Mouse (Mus musculus) G1E (cell line): ENCODE data around the gene Odf3b. TPM values are rescaled to one million over a fixed set of nuclear protein-coding genes. Genes with fewer than 3 reads are reported as not detected.

Source experiments
- ATAC-seq: 2 replicates; pipeline ENCODE4 v1.8.0; 2016; ENCODE audit warnings: mild to moderate bottlenecking; ENCODE audit not compliant: insufficient number of reproducible peaks, poor library complexity, low FRiP score, severe bottlenecking; ENCODE audit errors: extremely low read depth
- DNase-seq: peaks from one replicate; pipeline ENCODE4 v3.0.0; 2012; ENCODE audit warnings: low spot score
- H3K27me3 ChIP-seq: 2 replicates; pipeline ENCODE4 v1.6.1; 2012; ENCODE audit warnings: mild to moderate bottlenecking, low read length, inconsistent platforms; ENCODE audit not compliant: insufficient read depth
- H3K36me3 ChIP-seq: replicated peaks from 2 replicates; pipeline ENCODE3; 2012; ENCODE audit warnings: mild to moderate bottlenecking, inconsistent platforms
- H3K4me1 ChIP-seq: 2 replicates; pipeline ENCODE4 v1.6.1; 2012; ENCODE audit warnings: low read depth, low read length, inconsistent platforms, mixed read lengths; ENCODE audit not compliant: insufficient read depth
- H3K4me3 ChIP-seq: 2 replicates; pipeline ENCODE4 v1.5.1; 2012; ENCODE audit warnings: low read depth, mild to moderate bottlenecking, inconsistent platforms, low read length, moderate library complexity, mixed read lengths
- H3K9me3 ChIP-seq: replicated peaks from 2 replicates; pipeline ENCODE4 v1.6.1; 2012; ENCODE audit warnings: inconsistent platforms
- CTCF ChIP-seq: IDR thresholded peaks from 2 replicates; pipeline ENCODE4 v1.5.1; 2012; ENCODE audit warnings: low read depth, low read length, inconsistent platforms, mixed read lengths
- GATA1 ChIP-seq: IDR thresholded peaks from 2 replicates; pipeline ENCODE4 v1.6.1; 2012; ENCODE audit warnings: borderline replicate concordance, low read length, inconsistent platforms, mixed read lengths
- GATA2 ChIP-seq: IDR thresholded peaks from 2 replicates; pipeline ENCODE4 v1.6.1; 2012; ENCODE audit warnings: low read depth, low read length, inconsistent platforms, borderline replicate concordance
- POLR2AphosphoS5 ChIP-seq: IDR thresholded peaks from 2 replicates; pipeline ENCODE4 v1.6.1; 2012; ENCODE audit warnings: low read depth, low read length, inconsistent platforms; ENCODE audit not compliant: insufficient replicate concordance
- TAL1 ChIP-seq: conservative IDR thresholded peaks from 2 replicates; pipeline ENCODE4 v1.6.1; 2012; ENCODE audit warnings: low read depth, low read length, inconsistent platforms, mixed read lengths
- polyA plus RNA-seq: library from polyadenylated mRNA; stranded (reverse); fragments of >175 nt; gene quantifications from 2 replicates; pipeline ENCODE4 v1.2.3, GENCODE M21; 2012
- total RNA-seq, 2 experiments: library from RNA; stranded (forward) in 1 of 2; stranded (reverse) in 1 of 2; fragments of 200-1000 nt in 1 of 2; fragments of >200 nt in 1 of 2; fragmentation: Nextera tagmentation in 1 of 2; gene quantifications; 2 replicates each; pipeline ENCODE4 v1.2.3; 2014 to 2017

The Odf3b gene
- total and polyA plus RNA-seq, 3 experiments: not detected

GRCm38 (mm10) chr15:89398146-89398545 lies 19.1 kb upstream of the Odf3b start:
- no peaks in the 10 kb centered on the region for H3K9me3 ChIP-seq
- no peak overlapping the region for H3K4me3 ChIP-seq
- no peaks in the 10 kb centered on the region for H3K36me3 ChIP-seq
- H3K27me3 ChIP-seq: peaks cover 7% of the 10 kb centered on the region
- DNase-seq (no peak), ATAC-seq (no peak)
- peaks cover 4% of the 10 kb centered on the region for H3K4me1 ChIP-seq
- no peak for TF ChIP-seq TAL1

DNA sequence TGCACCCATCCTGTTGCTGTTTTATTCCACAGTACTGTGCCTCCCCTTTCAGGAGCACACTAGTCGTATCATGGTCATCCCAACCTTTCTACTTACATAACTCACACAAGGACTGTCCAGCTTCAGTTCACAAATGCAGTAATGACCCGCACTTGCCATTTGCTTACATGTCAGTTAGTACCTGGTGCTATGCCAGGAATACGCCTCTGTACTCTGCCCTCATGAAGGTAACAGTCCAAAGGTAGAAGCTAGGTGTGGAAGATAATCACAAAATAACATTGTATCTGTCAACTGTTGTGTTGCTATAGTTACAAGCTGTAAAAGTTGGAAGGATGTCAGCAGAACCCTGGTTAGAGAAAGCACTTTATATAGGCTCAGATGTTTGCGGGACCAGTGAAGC lies 17.8 kb upstream of the Odf3b start:
- ATAC-seq: no peak
- H3K36me3 ChIP-seq: no peaks in the 10 kb centered on the region
- H3K4me1 ChIP-seq: peaks cover 4% of the 10 kb centered on the region
- no peak for DNase-seq
- TF ChIP-seq TAL1 (no peak), CTCF (no peak), GATA1 (no peak)
- H3K4me3 ChIP-seq: no peak overlapping the region
- peaks cover 7% of the 10 kb centered on the region for H3K27me3 ChIP-seq
- H3K9me3 ChIP-seq: no peaks in the 10 kb centered on the region

DNA sequence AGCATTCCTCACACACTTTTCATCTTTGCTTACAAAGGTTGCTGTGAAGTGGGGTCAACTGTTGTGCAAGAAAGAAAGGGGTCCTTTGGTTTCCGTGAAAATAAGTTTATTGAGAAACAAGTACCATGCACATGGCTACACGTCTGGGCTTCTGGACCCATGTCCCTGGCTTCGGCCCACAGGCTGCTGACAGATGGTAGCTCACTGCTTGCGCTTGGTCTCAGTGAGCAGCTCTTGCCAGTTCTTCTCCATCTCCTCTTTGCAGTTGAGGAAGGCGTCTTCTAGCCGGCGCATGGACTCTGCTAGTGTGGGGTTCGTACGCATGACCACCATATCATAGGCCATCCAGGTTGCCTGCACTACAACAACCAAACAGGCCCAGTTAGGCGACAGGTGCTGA lies 11.0 kb upstream of the Odf3b start:
- peaks cover 51% of the 10 kb centered on the region for H3K27me3 ChIP-seq
- no peaks in the 10 kb centered on the region for H3K4me1 ChIP-seq

GRCm38 (mm10) chr15:89387127-89387526 lies 8.0 kb upstream of the Odf3b start:
- no peak for ATAC-seq
- DNase-seq: no peak
- TF ChIP-seq TAL1 (no peak), CTCF (no peak)
- Histone ChIP-seq H3K36me3 (no peaks in the 10 kb centered on the region), H3K9me3 (no peaks in the 10 kb centered on the region), H3K4me3 (no peak overlapping the region), H3K4me1 (no peaks in the 10 kb centered on the region), H3K27me3 (peaks cover 62% of the 10 kb centered on the region)

More for the DNA sequence above, 11.0 kb upstream of the Odf3b start:
- Histone ChIP-seq H3K9me3 (no peaks in the 10 kb centered on the region), H3K36me3 (no peaks in the 10 kb centered on the region), H3K4me3 (no peak overlapping the region)
- no peak for DNase-seq
- TF ChIP-seq TAL1: no peak
- TF ChIP-seq CTCF: no peak
- no peak for TF ChIP-seq POLR2AphosphoS5
- TF ChIP-seq GATA1: no peak
- no peak for TF ChIP-seq GATA2
- no peak for ATAC-seq

- H3K27me3 ChIP-seq: peaks cover 49% of the 10 kb centered on the region
- ATAC-seq: no peak
- H3K9me3 ChIP-seq: no peaks in the 10 kb centered on the region
- TF ChIP-seq GATA1: no peak
- TF ChIP-seq GATA2: no peak
- no peak for TF ChIP-seq TAL1
- TF ChIP-seq POLR2AphosphoS5: no peak
- TF ChIP-seq CTCF: no peak
- no peak within 1 kb of the TSS for H3K4me3 ChIP-seq
- no peaks in the 10 kb centered on the region for H3K36me3 ChIP-seq
- no peak for DNase-seq
- H3K4me1 ChIP-seq: no peaks in the 10 kb centered on the region
Observed at GRCm38 (mm10) chr15:89384617-89385016, 5.5 kb upstream of the Odf3b start, which contains the start of gene Klhdc7b. Klhdc7b (plus strand) TSS chr15:89384917.

- Histone ChIP-seq H3K36me3 (peaks cover 9% of the 10 kb centered on the region), H3K4me1 (peaks cover 6% of the 10 kb centered on the region), H3K27me3 (peaks cover 17% of the 10 kb centered on the region; the same call in 1 of the 2 replicates), H3K4me3 (no peak overlapping the region), H3K9me3 (peaks cover 20% of the 10 kb centered on the region)
- no peak for ATAC-seq
- peak; percentile 18 for DNase-seq
- TF ChIP-seq GATA2: no peak
- TF ChIP-seq CTCF: no peak
- TF ChIP-seq POLR2AphosphoS5: no peak
- no peak for TF ChIP-seq TAL1
- no peak for TF ChIP-seq GATA1
Observed at GRCm38 (mm10) chr15:89379429-89379828, 347 bp upstream of the Odf3b start.

DNA sequence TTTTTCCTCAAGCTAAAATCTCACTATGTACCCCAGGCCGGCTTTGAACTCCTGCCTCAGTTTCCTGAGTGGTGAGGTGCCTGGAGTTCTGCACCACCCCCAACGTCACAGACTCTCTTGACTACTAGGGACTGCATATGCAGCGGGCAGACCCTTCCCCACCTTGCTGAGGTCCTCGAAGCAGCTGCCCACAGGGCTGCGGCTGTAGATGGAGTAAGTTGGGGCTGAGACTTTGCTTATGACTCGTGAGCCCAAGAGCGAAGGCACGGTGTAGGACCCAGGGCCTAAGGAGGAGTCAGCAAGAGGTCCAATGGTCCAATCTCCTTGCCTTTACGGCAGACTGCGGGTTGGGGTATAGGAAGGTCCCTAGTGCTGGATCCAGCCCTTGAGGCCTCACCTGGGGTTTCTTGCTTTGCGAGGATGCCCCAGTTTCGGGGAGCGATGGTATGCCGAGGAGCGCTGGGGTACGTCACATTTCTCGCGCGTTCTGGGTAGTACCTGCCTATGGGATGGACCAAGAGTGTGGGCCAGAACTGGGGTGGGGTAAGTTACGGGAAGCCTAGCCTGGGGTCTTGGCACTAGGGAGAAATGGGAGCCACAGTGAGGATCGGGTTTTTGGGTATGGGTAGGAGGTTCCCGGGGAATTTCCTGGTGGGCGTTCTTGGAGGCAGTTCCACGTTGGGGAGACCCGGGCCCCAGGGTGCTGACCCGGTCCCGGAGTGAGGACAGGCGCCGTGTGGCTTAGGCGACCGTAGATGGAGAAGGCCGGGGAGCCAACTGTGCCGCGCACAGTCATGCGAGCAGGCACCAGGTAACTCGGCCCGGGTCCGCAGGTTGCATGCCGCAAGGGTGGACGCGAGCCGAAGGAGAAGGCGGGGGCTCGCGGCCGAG lies 899 bp downstream of the Odf3b start:
- TF ChIP-seq TAL1 (no peak), CTCF (no peak), GATA2 (no peak), GATA1 (no peak), POLR2AphosphoS5 (no peak)
- no peak for ATAC-seq

More for the DNA sequence above, 899 bp downstream of the Odf3b start:
- peaks cover 11% of the 10 kb centered on the region; the same call in 1 of the 2 replicates for H3K27me3 ChIP-seq
- H3K4me1 ChIP-seq: peaks cover 16% of the 10 kb centered on the region
- no peak overlapping the region; the same call in 1 of the 2 replicates for H3K4me3 ChIP-seq
- peaks cover 10% of the 10 kb centered on the region for H3K36me3 ChIP-seq
- H3K9me3 ChIP-seq: peaks cover 20% of the 10 kb centered on the region
- DNase-seq: no peak
